Mouse (Mus musculus) hindbrain, embryonic 16.5 days (tissue): ENCODE data around the gene Mxd1. TPM values are rescaled to one million over a fixed set of nuclear protein-coding genes. Genes with fewer than 3 reads are reported as not detected.
A peak's percentile ranks its signal among the peaks of the same experiment; 100 is the strongest.

Experiments
- ATAC-seq: fragments of 200-750 bp; cut with Nextera tagmentation; 2 replicates; pipeline ENCODE4 v1.8.0; 2017; ENCODE audit warnings: moderate TSS enrichment, moderate library complexity
- H3K27ac ChIP-seq: fragments of 300-500 bp; sonication (generic); 2 replicates; pipeline ENCODE4 v1.5.1; 2014; ENCODE audit warnings: low read depth, mild to moderate bottlenecking, control low read depth, low read length, moderate library complexity
- H3K27me3 ChIP-seq: fragments of 300-500 bp; sonication (generic); replicated peaks from 2 replicates; pipeline ENCODE4 v1.6.1; 2014; ENCODE audit warnings: low read length; ENCODE audit not compliant: control insufficient read depth, insufficient read depth
- H3K36me3 ChIP-seq: fragments of 300-500 bp; sonication (generic); 2 replicates; pipeline ENCODE4 v1.6.1; 2014; ENCODE audit warnings: mild to moderate bottlenecking, low read length, moderate library complexity, mixed read lengths; ENCODE audit not compliant: control insufficient read depth, insufficient read depth
- H3K4me1 ChIP-seq: fragments of 300-500 bp; sonication (generic); 2 replicates; pipeline ENCODE4 v1.6.1; 2014; ENCODE audit warnings: low read depth, low read length; ENCODE audit not compliant: control insufficient read depth, insufficient read depth
- H3K4me2 ChIP-seq: fragments of 300-500 bp; sonication (generic); 2 replicates; pipeline ENCODE4 v1.6.1; 2014; ENCODE audit warnings: mild to moderate bottlenecking, low read length, control low read depth, moderate library complexity
- H3K4me3 ChIP-seq: fragments of 300-500 bp; sonication (generic); 2 replicates; pipeline ENCODE4 v1.5.1; 2014; ENCODE audit warnings: mild to moderate bottlenecking, low read length, control low read depth, moderate library complexity
- H3K9ac ChIP-seq: fragments of 300-500 bp; sonication (generic); 2 replicates; pipeline ENCODE4 v1.6.1; 2014; ENCODE audit warnings: low read depth, mild to moderate bottlenecking, control low read depth, low read length, moderate library complexity
- H3K9me3 ChIP-seq: fragments of 300-500 bp; sonication (generic); 2 replicates; pipeline ENCODE4 v1.6.1; 2014; ENCODE audit warnings: mild to moderate bottlenecking, low read length, moderate library complexity; ENCODE audit not compliant: control insufficient read depth
- WGBS: fragments of 180-500 bp; shearing (Covaris S2); extraction: QIAGEN DNeasy Blood & Tissue Kit; methylation state at CpG from one replicate; pipeline ENCODE4 v1.1.7; 2014; 5-methylcytosine and 5-hydroxymethylcytosine counted together
- polyA plus RNA-seq: library from polyadenylated mRNA; unstranded; fragments of >200 nt; fragmentation: Nextera tagmentation; extraction: Ambion mirVana; gene quantifications from 2 replicates; pipeline ENCODE4 v1.2.1, GENCODE M21; 2015

The Mxd1 gene
- polyA plus RNA-seq, 1 experiment from 2014 or later = 16.1 TPM

DNA sequence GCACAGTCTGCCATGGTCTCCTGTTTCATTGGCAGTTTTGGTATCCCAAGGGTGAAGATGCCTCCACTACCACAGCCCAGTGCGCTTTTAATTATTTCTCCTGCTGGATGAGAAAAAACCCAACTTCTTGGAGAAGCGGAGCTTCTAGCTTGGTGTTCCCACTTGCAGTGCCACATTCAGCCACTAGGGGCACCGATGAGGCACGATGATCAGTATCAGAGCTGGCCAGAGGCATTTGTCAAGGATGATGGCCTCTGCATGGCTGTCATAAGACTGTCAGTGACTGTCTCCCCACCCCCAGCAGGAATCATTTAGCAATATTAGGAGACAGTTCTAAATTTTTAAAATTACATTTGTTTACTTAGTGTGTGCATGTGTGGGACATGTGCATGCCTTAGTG is 69.8 kb downstream of the Mxd1 start:
- Histone ChIP-seq H3K4me1 (peaks cover 7% of the 10 kb centered on the region), H3K27ac (no peak overlapping the region), H3K9ac (no peak overlapping the region), H3K4me3 (no peak overlapping the region), H3K27me3 (no peaks in the 10 kb centered on the region), H3K9me3 (no peaks in the 10 kb centered on the region), H3K36me3 (no peaks in the 10 kb centered on the region), H3K4me2 (no peak overlapping the region)
- WGBS = 20% methylated on average over 4 of the region's 4 CpGs
- peak; percentile 45; the same call in 1 of the 2 replicates for ATAC-seq

DNA sequence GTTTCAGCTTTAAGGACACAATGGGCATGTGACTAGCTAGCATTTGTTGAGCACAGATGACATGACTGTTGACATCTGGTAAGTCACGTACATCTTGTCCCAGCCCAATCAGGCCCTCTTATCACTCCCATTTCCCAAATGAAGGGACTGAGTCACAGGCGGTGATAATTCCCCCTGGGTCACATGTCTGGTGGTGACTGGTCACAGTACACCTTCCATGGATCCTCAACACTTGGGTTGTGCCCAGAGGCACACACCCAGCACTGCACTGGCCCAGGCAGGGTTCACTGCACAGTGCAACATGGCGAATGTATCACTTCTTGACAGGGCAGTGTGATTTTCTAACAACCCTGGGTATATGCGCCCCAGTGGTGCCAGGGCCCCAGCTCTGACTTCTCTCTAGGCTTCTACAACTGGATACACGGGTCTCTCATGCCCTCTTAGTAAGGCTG is 70.2 kb downstream of the Mxd1 start:
- H3K36me3 ChIP-seq = no peaks in the 10 kb centered on the region
- no peak overlapping the region for H3K9ac ChIP-seq
- no peaks in the 10 kb centered on the region for H3K9me3 ChIP-seq
- no peak overlapping the region for H3K4me2 ChIP-seq
- H3K4me3 ChIP-seq = no peak overlapping the region
- no peaks in the 10 kb centered on the region for H3K27me3 ChIP-seq
- H3K27ac ChIP-seq = no peak overlapping the region
- peaks cover 7% of the 10 kb centered on the region for H3K4me1 ChIP-seq
- peak; percentile 34; the same call in 1 of the 2 replicates for ATAC-seq
- WGBS = 72% methylated on average over 5 of the region's 5 CpGs

Other genes with a start within 250 kb of the Mxd1 start
- not detected in 2 replicates for gene Gm44790, start 242.5 kb downstream of the Mxd1 start, polyA plus RNA-seq
- 21.4 and 22.9 TPM in 2 replicates for gene C87436, start 230.8 kb downstream of the Mxd1 start, polyA plus RNA-seq
- 123 and 163 TPM in 2 replicates for gene Pcbp1, start 142.8 kb downstream of the Mxd1 start, polyA plus RNA-seq
- gene Asprv1, start 41.0 kb downstream of the Mxd1 start, polyA plus RNA-seq = 0.62 and 0.70 TPM in 2 replicates
- gene Snrnp27, start 15.4 kb upstream of the Mxd1 start, polyA plus RNA-seq = 81.3 and 81.5 TPM in 2 replicates
- gene Gmcl1, start 64.2 kb upstream of the Mxd1 start, polyA plus RNA-seq = 30.0 and 30.3 TPM in 2 replicates
- gene Anxa4, start 124.4 kb upstream of the Mxd1 start, polyA plus RNA-seq = 6.3 and 7.4 TPM in 2 replicates
- 39.1 and 40.2 TPM in 2 replicates for gene Aak1, start 180.4 kb upstream of the Mxd1 start, polyA plus RNA-seq